Mouse (Mus musculus): ENCODE data around the gene Lmbr1. TPM values are rescaled to one million over a fixed set of nuclear protein-coding genes. Genes with fewer than 3 reads are reported as not detected.

Lmbr1 gene
- polyA plus RNA-seq, 1 experiment from 2014 or later = 12.9 TPM

DNA sequence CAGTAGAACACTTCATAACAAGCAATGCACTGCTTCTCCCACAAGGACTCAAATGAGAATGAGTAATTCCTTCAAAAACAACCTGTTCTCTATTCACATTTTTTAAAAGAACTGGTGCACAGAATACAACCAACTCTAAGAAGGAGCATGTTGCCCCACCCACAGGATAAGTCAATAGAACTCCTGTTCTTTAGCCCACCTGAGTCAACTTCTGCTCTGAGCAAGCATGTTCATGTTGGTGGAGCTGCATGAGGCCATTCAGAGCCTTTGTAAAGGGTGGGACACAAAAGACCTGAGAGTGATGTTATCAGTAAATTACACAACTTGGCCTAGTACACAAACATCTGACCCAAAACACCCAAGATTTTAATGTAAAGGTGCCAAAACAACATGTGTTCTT is 139.8 kb downstream of the Lmbr1 start:
- Histone ChIP-seq H3K4me2 (replicated peaks; ENCODE audit: low read depth, low read length) (no peak overlapping the region), H3K27ac (ENCODE audit: low read length) (no peak overlapping the region), H3K4me1 (ENCODE audit: control insufficient read depth, insufficient read depth, low read length) (no peaks in the 10 kb centered on the region), H3K27me3 (ENCODE audit: control insufficient read depth, insufficient read depth, low read length) (no peaks in the 10 kb centered on the region), H3K9ac (replicated peaks; ENCODE audit: low read depth, low read length) (no peak overlapping the region), H3K4me3 (ENCODE audit: low read depth, low read length) (no peak overlapping the region), H3K9me3 (ENCODE audit: control insufficient read depth, low read depth, low read length) (0 out of 2 replicates have a peak, but pooled peaks cover 2% of the 10 kb centered on the region), H3K36me3 (ENCODE audit: control insufficient read depth, insufficient read depth, low read length) (no peaks in the 10 kb centered on the region)
- ATAC-seq (ENCODE audit: insufficient number of reproducible peaks, insufficient read depth, low FRiP score, low read depth) = peak; percentile 88

DNA sequence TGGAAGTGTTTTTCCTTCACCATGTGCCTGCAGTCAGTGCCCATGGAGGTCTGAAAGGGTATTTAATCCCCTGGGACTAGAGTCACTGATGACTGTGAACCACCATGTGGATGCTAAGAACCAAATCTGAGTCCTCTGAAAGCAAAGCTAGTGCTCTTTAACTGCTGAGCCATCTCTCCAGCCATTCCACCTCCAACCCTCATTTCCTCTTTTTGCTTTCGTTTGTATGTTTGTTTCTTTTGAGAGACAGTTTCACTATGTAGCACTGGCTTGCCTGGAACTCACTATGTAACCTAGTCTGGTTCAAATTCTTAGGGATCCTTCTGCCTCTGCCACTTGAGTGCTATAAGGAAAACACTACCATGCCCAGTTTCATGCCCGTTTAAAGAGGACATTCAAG is 147.7 kb downstream of the Lmbr1 start:
- H3K27me3 ChIP-seq (ENCODE audit: control insufficient read depth, insufficient read depth, low read length) = no peaks in the 10 kb centered on the region
- H3K9ac ChIP-seq (replicated peaks; ENCODE audit: low read depth, low read length) = no peak overlapping the region
- no peak for ATAC-seq (ENCODE audit: insufficient number of reproducible peaks, insufficient read depth, low FRiP score, low read depth)
- H3K36me3 ChIP-seq (ENCODE audit: control insufficient read depth, insufficient read depth, low read length) = no peaks in the 10 kb centered on the region
- no peaks in the 10 kb centered on the region for H3K9me3 ChIP-seq (ENCODE audit: control insufficient read depth, low read depth, low read length)
- no peak overlapping the region for H3K4me3 ChIP-seq (ENCODE audit: low read depth, low read length)
- no peak overlapping the region for H3K4me2 ChIP-seq (replicated peaks; ENCODE audit: low read depth, low read length)
- 80% methylated on average over 2 of the region's 2 CpGs for WGBS
- no peak overlapping the region for H3K27ac ChIP-seq (ENCODE audit: low read length)
- no peaks in the 10 kb centered on the region for H3K4me1 ChIP-seq (ENCODE audit: control insufficient read depth, insufficient read depth, low read length)

DNA sequence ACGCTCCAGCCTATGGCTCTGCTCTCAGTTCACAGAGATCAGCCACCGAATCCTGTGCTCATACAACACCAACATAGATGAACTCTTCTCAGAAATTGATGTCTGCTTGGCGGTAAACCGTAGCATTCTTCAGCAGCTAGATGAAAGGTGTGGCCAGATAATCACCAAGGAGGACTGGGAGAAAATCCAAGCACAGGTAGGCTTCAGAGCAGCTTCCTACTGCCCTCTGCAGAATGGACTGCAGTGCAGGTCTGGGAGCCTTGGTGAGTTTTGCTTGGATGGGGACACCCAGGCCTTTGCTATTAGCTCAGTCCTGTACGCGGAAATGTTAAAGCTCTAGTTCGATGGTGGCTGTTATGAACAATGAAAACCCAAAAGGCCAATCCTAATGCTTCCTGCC is 154.1 kb downstream of the Lmbr1 start:
- no peaks in the 10 kb centered on the region for H3K36me3 ChIP-seq (ENCODE audit: control insufficient read depth, insufficient read depth, low read length)
- ATAC-seq (ENCODE audit: insufficient number of reproducible peaks, insufficient read depth, low FRiP score, low read depth) = no peak
- no peak overlapping the region for H3K27ac ChIP-seq (ENCODE audit: low read length)
- H3K9ac ChIP-seq (replicated peaks; ENCODE audit: low read depth, low read length) = no peak overlapping the region
- H3K4me2 ChIP-seq (replicated peaks; ENCODE audit: low read depth, low read length) = no peak overlapping the region
- 83% methylated on average over 7 of the region's 7 CpGs for WGBS
- H3K27me3 ChIP-seq (ENCODE audit: control insufficient read depth, insufficient read depth, low read length) = no peaks in the 10 kb centered on the region
- no peaks in the 10 kb centered on the region for H3K9me3 ChIP-seq (ENCODE audit: control insufficient read depth, low read depth, low read length)
- H3K4me1 ChIP-seq (ENCODE audit: control insufficient read depth, insufficient read depth, low read length) = no peaks in the 10 kb centered on the region
- no peak overlapping the region for H3K4me3 ChIP-seq (ENCODE audit: low read depth, low read length)

DNA sequence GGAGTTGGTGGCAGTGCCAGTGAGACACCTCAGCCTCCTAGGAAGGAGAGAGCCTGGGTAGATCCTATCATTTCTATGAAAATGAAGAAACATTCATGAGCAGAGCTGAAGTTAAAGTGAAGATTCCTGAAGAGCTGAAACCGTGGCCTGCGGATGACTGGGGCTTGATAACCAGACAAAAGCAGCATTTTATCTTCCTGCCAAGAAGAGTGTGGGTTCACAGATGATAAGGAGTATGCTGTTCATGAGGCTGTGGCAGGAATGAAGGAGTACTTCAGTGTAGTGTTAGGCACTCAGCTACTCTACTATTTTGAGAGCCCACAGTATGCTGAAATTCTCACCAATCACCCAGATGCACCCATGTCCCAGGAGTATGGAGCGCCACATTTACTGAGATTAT is 160.2 kb downstream of the Lmbr1 start:
- H3K4me2 ChIP-seq (replicated peaks; ENCODE audit: low read depth, low read length) = no peak overlapping the region
- ATAC-seq (ENCODE audit: insufficient number of reproducible peaks, insufficient read depth, low FRiP score, low read depth) = no peak
- H3K4me1 ChIP-seq (ENCODE audit: control insufficient read depth, insufficient read depth, low read length) = no peaks in the 10 kb centered on the region
- WGBS = 73% methylated on average over 3 of the region's 3 CpGs
- no peaks in the 10 kb centered on the region for H3K9me3 ChIP-seq (ENCODE audit: control insufficient read depth, low read depth, low read length)
- H3K36me3 ChIP-seq (ENCODE audit: control insufficient read depth, insufficient read depth, low read length) = no peaks in the 10 kb centered on the region
- H3K27ac ChIP-seq (ENCODE audit: low read length) = no peak overlapping the region
- H3K9ac ChIP-seq (replicated peaks; ENCODE audit: low read depth, low read length) = no peak overlapping the region
- no peak overlapping the region for H3K4me3 ChIP-seq (ENCODE audit: low read depth, low read length)
- H3K27me3 ChIP-seq (ENCODE audit: control insufficient read depth, insufficient read depth, low read length) = no peaks in the 10 kb centered on the region

DNA sequence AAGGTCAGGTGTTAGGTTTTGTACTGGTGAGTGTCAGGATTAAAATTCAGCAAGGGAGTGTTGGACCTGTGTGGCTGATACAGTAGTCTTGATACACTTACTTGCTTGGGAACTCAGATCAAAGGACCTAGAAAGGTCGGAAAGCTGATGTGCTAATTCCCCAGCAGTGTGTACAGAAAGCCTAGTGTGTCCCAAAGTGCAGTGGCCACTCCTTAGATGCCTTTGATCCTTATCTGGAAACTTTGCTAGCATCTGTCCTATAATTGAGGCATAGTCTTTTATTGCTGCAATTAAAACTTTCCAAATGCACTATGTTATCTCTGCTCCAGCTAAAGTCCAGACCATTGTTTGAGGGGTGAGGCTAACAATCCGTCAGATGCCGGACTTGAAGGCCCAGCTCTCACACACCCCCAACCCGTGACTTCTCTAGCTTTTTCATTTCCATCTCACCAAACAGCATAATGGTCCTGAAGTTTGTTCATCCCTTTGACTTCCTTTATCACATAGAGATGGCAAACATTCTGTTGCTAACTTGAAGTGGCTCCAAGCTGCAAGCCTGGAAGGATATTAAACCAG is 166.1 kb downstream of the Lmbr1 start:
- 39% methylated on average over 4 of the region's 4 CpGs for WGBS

DNA sequence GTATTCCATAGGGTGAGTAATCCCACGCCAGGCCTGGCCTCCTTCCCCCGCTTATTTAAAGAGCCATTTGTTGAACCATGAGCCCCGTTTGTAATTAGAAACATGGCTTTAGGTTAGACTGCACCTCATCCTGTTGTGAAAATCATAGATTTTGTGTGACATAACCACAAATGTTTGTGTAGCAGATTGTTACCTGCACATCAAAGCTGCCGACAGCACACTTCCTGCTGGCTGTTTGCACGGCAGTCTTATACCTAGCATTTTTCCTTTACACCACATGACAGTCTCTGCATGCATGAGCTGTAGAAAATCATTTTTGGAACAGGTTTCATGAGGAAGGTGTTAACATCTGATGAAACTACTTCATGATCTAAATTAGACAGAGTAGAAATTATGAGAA is 172.5 kb downstream of the Lmbr1 start:
- Histone ChIP-seq H3K9me3 (ENCODE audit: control insufficient read depth, low read depth, low read length) (no peaks in the 10 kb centered on the region), H3K4me2 (replicated peaks; ENCODE audit: low read depth, low read length) (no peak overlapping the region), H3K36me3 (ENCODE audit: control insufficient read depth, insufficient read depth, low read length) (no peaks in the 10 kb centered on the region), H3K27me3 (ENCODE audit: control insufficient read depth, insufficient read depth, low read length) (no peaks in the 10 kb centered on the region), H3K4me3 (ENCODE audit: low read depth, low read length) (no peak overlapping the region), H3K9ac (replicated peaks; ENCODE audit: low read depth, low read length) (no peak overlapping the region), H3K27ac (ENCODE audit: low read length) (no peak overlapping the region), H3K4me1 (ENCODE audit: control insufficient read depth, insufficient read depth, low read length) (no peaks in the 10 kb centered on the region)
- 64% methylated on average over 5 of the region's 5 CpGs for WGBS
- ATAC-seq (ENCODE audit: insufficient number of reproducible peaks, insufficient read depth, low FRiP score, low read depth) = no peak

More for the DNA sequence above, 166.1 kb downstream of the Lmbr1 start:
- ATAC-seq (ENCODE audit: insufficient number of reproducible peaks, insufficient read depth, low FRiP score, low read depth) = 0 out of 2 replicates have a peak, but pooled peaks have one; percentile 53
- no peaks in the 10 kb centered on the region for H3K27me3 ChIP-seq (ENCODE audit: control insufficient read depth, insufficient read depth, low read length)
- H3K9me3 ChIP-seq (ENCODE audit: control insufficient read depth, low read depth, low read length) = no peaks in the 10 kb centered on the region
- no peak overlapping the region for H3K4me3 ChIP-seq (ENCODE audit: low read depth, low read length)
- H3K27ac ChIP-seq (ENCODE audit: low read length) = no peak overlapping the region
- no peaks in the 10 kb centered on the region for H3K36me3 ChIP-seq (ENCODE audit: control insufficient read depth, insufficient read depth, low read length)
- H3K4me1 ChIP-seq (ENCODE audit: control insufficient read depth, insufficient read depth, low read length) = no peaks in the 10 kb centered on the region
- H3K4me2 ChIP-seq (replicated peaks; ENCODE audit: low read depth, low read length) = no peak overlapping the region
- no peak overlapping the region for H3K9ac ChIP-seq (replicated peaks; ENCODE audit: low read depth, low read length)

DNA sequence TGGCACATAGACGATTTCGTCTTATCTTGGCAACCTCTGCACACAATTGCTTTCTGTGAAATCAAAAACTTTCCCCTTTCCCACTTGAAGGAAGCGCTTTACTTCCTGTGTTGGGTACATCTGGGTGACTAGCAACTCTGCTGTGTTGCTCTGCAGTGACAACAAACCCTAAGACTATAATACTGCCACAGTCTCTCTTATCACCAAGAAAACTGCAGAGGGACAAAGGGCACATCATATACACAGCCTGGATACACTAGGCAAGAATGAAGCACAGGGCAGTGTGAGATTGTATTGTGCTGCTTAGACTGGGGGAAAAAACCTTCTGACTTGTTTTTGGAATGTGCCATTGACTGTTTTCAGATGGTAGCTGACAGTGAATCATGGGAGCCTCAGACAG is 178.3 kb downstream of the Lmbr1 start:
- H3K27me3 ChIP-seq (ENCODE audit: control insufficient read depth, insufficient read depth, low read length) = no peaks in the 10 kb centered on the region
- no peaks in the 10 kb centered on the region for H3K9me3 ChIP-seq (ENCODE audit: control insufficient read depth, low read depth, low read length)
- no peaks in the 10 kb centered on the region for H3K4me1 ChIP-seq (ENCODE audit: control insufficient read depth, insufficient read depth, low read length)
- no peaks in the 10 kb centered on the region for H3K36me3 ChIP-seq (ENCODE audit: control insufficient read depth, insufficient read depth, low read length)
- no peak overlapping the region for H3K4me2 ChIP-seq (replicated peaks; ENCODE audit: low read depth, low read length)
- no peak overlapping the region for H3K27ac ChIP-seq (ENCODE audit: low read length)
- no peak overlapping the region for H3K9ac ChIP-seq (replicated peaks; ENCODE audit: low read depth, low read length)
- H3K4me3 ChIP-seq (ENCODE audit: low read depth, low read length) = no peak overlapping the region
- ATAC-seq (ENCODE audit: insufficient number of reproducible peaks, insufficient read depth, low FRiP score, low read depth) = no peak
- 85% methylated on average over 3 of the region's 3 CpGs for WGBS

DNA sequence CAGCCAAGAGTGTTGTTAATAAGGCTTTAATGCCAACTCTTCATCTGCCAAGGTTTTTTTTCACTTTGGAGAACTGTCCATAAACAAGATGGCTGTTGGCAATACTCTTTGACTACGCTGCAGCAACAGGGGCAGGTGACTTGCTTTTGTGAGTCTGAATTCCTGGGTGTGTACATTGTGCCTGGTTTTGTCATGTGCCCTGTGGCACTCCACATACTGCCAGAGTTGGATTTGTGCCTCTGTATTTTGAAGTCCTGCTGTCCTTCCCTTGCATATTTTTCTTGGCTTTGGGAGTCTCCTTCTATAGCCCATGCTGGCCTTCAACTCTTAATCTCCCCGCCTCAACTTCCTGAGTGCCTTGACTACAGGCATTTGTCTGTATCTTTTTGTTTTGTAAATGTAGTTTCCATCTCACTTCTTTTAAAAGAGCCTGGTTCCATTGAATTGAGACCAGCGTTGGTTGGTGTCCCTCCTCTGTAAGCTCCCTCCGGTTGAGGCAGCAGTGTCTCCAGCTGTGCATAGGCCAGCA is 179.2 kb downstream of the Lmbr1 start:
- ATAC-seq (ENCODE audit: insufficient number of reproducible peaks, insufficient read depth, low FRiP score, low read depth) = no peak
- no peak overlapping the region for H3K27ac ChIP-seq (ENCODE audit: low read length)
- no peaks in the 10 kb centered on the region for H3K27me3 ChIP-seq (ENCODE audit: control insufficient read depth, insufficient read depth, low read length)
- H3K36me3 ChIP-seq (ENCODE audit: control insufficient read depth, insufficient read depth, low read length) = no peaks in the 10 kb centered on the region
- no peak overlapping the region for H3K4me3 ChIP-seq (ENCODE audit: low read depth, low read length)
- H3K9me3 ChIP-seq (ENCODE audit: control insufficient read depth, low read depth, low read length) = no peaks in the 10 kb centered on the region
- no peaks in the 10 kb centered on the region for H3K4me1 ChIP-seq (ENCODE audit: control insufficient read depth, insufficient read depth, low read length)
- no peak overlapping the region for H3K4me2 ChIP-seq (replicated peaks; ENCODE audit: low read depth, low read length)
- no peak overlapping the region for H3K9ac ChIP-seq (replicated peaks; ENCODE audit: low read depth, low read length)
- 83% methylated on average over 4 of the region's 4 CpGs for WGBS

DNA sequence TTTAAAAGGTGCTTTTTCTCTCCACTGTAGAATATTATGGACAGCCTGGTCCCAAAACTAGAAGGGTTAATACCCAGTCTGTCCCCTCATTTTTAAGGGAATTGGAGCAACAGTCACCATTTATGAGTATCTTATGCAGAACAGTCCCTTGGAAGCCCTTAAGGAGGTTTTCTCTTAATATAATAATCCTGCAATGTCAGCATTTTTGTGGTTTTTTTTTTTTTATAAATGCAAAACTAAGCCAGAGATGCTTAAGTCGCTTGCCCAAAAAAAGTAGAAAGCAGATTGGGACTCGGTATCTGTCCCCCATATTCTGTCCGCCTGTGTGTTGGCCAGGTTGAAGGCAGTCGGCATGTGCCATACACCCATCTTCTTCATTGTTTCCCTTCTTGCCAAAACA is 181.0 kb downstream of the Lmbr1 start:
- Histone ChIP-seq H3K4me2 (replicated peaks; ENCODE audit: low read depth, low read length) (no peak overlapping the region), H3K4me3 (ENCODE audit: low read depth, low read length) (no peak overlapping the region), H3K27me3 (ENCODE audit: control insufficient read depth, insufficient read depth, low read length) (no peaks in the 10 kb centered on the region), H3K36me3 (ENCODE audit: control insufficient read depth, insufficient read depth, low read length) (no peaks in the 10 kb centered on the region), H3K9me3 (ENCODE audit: control insufficient read depth, low read depth, low read length) (no peaks in the 10 kb centered on the region), H3K9ac (replicated peaks; ENCODE audit: low read depth, low read length) (no peak overlapping the region), H3K27ac (ENCODE audit: low read length) (no peak overlapping the region), H3K4me1 (ENCODE audit: control insufficient read depth, insufficient read depth, low read length) (no peaks in the 10 kb centered on the region)
- WGBS = 83% methylated on average over 4 of the region's 4 CpGs
- no peak for ATAC-seq (ENCODE audit: insufficient number of reproducible peaks, insufficient read depth, low FRiP score, low read depth)

Data from stomach, embryonic 14.5 days (tissue).